Mouse (Mus musculus) testis, adult 2 months (tissue): ENCODE data around the gene Gzmn. TPM values are rescaled to one million over a fixed set of nuclear protein-coding genes. Genes with fewer than 3 reads are reported as not detected.

Experiments used
- H3K27ac ChIP-seq: fragments of 200-500 bp; 2 replicates; pipeline ENCODE4 v1.5.1; 2012; ENCODE audit warnings: low read depth, low read length; ENCODE audit not compliant: control insufficient read depth, insufficient read depth
- H3K27me3 ChIP-seq: fragments of 200-500 bp; 2 replicates; pipeline ENCODE4 v1.6.1; 2012; ENCODE audit warnings: mild to moderate bottlenecking, low read length, moderate library complexity; ENCODE audit not compliant: control insufficient read depth, insufficient read depth
- H3K36me3 ChIP-seq: fragments of 200-500 bp; 2 replicates; pipeline ENCODE4 v1.6.1; 2012; ENCODE audit warnings: mild to moderate bottlenecking, low read length; ENCODE audit not compliant: control insufficient read depth, insufficient read depth
- H3K4me1 ChIP-seq: fragments of 200-500 bp; 2 replicates; pipeline ENCODE4 v1.6.1; 2012; ENCODE audit warnings: low read length; ENCODE audit not compliant: control insufficient read depth, insufficient read depth
- H3K4me3 ChIP-seq: fragments of 200-500 bp; 2 replicates; pipeline ENCODE4 v1.5.1; 2012; ENCODE audit warnings: low read depth, mild to moderate bottlenecking, low read length, moderate library complexity, mixed read lengths; ENCODE audit not compliant: control insufficient read depth
- CTCF ChIP-seq: fragments of 200-500 bp; IDR thresholded peaks from 2 replicates; pipeline ENCODE4 v1.5.1; 2012; ENCODE audit warnings: low read depth, mild to moderate bottlenecking, inconsistent platforms, low read length, moderate library complexity; ENCODE audit not compliant: control insufficient read depth, insufficient read depth, insufficient replicate concordance
- POLR2A ChIP-seq: fragments of 200-500 bp; IDR thresholded peaks from 2 replicates; pipeline ENCODE4 v1.6.1; 2012; ENCODE audit warnings: low read depth, mild to moderate bottlenecking, inconsistent platforms, low read length, moderate library complexity; ENCODE audit not compliant: control insufficient read depth
- polyA plus RNA-seq: library from polyadenylated mRNA; depleted of rRNA; stranded (reverse); fragments of >200 nt; gene quantifications from 2 replicates; pipeline ENCODE4 v1.2.3, GENCODE M21; 2012; rRNA removed

Gzmn gene
- polyA plus RNA-seq, 1 experiment, result 49.9 TPM

DNA sequence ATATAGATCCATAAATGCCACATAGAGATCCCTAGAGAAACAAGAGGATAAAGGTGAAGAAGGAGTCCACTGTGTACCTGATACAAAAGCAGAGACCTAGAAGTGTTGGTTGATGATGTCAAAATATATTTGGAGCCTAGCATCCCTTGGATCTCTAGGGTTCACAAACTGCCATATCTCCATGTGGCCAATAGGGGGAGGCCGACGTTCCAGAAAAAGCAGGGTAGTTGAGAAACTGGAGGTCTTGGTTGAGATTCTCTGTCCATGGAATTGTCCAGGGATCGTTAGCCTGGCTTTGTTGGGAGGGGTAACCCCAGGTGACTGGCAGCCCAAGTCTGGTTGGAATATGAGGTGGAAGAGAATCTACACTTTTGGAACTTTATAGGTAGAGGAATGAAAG lies 46.1 kb downstream of the Gzmn start:
- H3K27ac ChIP-seq, result no peak overlapping the region
- TF ChIP-seq CTCF (no peak), POLR2A (no peak)
- no peaks in the 10 kb centered on the region for H3K4me1 ChIP-seq
- H3K27me3 ChIP-seq, result no peaks in the 10 kb centered on the region
- H3K36me3 ChIP-seq, result no peaks in the 10 kb centered on the region
- no peak overlapping the region for H3K4me3 ChIP-seq

DNA sequence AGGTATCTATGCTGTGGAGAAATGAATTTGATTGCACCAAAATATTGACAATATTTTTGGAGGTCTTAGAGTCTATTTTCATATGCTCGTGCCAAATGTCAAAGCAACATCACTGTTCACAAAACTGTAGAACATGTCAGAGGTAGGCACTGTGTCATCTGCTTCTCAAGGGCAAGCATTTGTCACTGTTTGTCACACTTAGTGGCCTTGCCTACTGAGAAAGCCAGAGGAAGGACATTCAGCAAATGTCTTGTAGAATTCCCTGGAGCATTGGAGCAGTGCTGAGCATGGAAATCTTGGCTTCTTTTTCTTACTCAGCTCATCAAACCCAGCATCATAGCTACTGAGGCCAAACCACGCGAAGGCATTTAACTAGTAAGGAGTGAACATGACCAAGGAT lies 50.9 kb downstream of the Gzmn start:
- H3K36me3 ChIP-seq, result no peaks in the 10 kb centered on the region
- H3K4me1 ChIP-seq, result no peaks in the 10 kb centered on the region
- TF ChIP-seq CTCF (no peak), POLR2A (no peak)
- no peak overlapping the region for H3K4me3 ChIP-seq
- H3K27me3 ChIP-seq, result no peaks in the 10 kb centered on the region
- no peak overlapping the region for H3K27ac ChIP-seq

GRCm38 (mm10) chr14:56120525-56120924 lies 53.9 kb downstream of the Gzmn start, which contains the start of gene Gzme:
Gzme (minus strand) TSS chr14:56120625.
- Histone ChIP-seq H3K27me3 (no peaks in the 10 kb centered on the region), H3K36me3 (no peaks in the 10 kb centered on the region), H3K4me1 (no peaks in the 10 kb centered on the region), H3K4me3 (no peak within 1 kb of the TSS), H3K27ac (no peak within 1 kb of the TSS)
- TF ChIP-seq CTCF, result no peak
- TF ChIP-seq POLR2A, result no peak

Other genes with a start within 250 kb of the Gzmn start
- 0.10 TPM in 1 of 2 replicates, not detected in the other for gene Cma1, start 229.9 kb downstream of the Gzmn start, polyA plus RNA-seq
- gene Cma2, start 223.6 kb downstream of the Gzmn start, polyA plus RNA-seq, result not detected in 2 replicates
- gene Mcpt1, start 156.6 kb downstream of the Gzmn start, polyA plus RNA-seq, result not detected in 2 replicates
- gene Mcpt9, start 144.1 kb downstream of the Gzmn start, polyA plus RNA-seq, result not detected in 2 replicates
- gene Mcpt2, start 132.6 kb downstream of the Gzmn start, polyA plus RNA-seq, result not detected in 2 replicates
- 0.16 TPM in 1 of 2 replicates, not detected in the other for gene Mcpt4, start 112.3 kb downstream of the Gzmn start, polyA plus RNA-seq
- not detected in 2 replicates for gene Mcpt8, start 89.3 kb downstream of the Gzmn start, polyA plus RNA-seq
- gene Ctsg, start 72.0 kb downstream of the Gzmn start, polyA plus RNA-seq, result not detected in 2 replicates
- gene Gzme, start 54.0 kb downstream of the Gzmn start, polyA plus RNA-seq, result not detected in 2 replicates
- not detected in 2 replicates for gene Gzmd, start 42.0 kb downstream of the Gzmn start, polyA plus RNA-seq
- gene Gzmg, start 15.0 kb downstream of the Gzmn start, polyA plus RNA-seq, result not detected in 2 replicates
- gene Gzmf, start 36.8 kb upstream of the Gzmn start, polyA plus RNA-seq, result not detected in 2 replicates
- gene Gzmc, start 60.1 kb upstream of the Gzmn start, polyA plus RNA-seq, result not detected in 2 replicates
- gene Gzmb, start 87.7 kb upstream of the Gzmn start, polyA plus RNA-seq, result not detected in 2 replicates
- 0.09 and 0.12 TPM in 2 replicates for gene Atp12a, start 190.5 kb upstream of the Gzmn start, polyA plus RNA-seq
- gene Rnf17, start 228.0 kb upstream of the Gzmn start, polyA plus RNA-seq, result 39.2 and 51.0 TPM in 2 replicates